Mouse (Mus musculus): ENCODE data around the gene Uhmk1. TPM values are rescaled to one million over a fixed set of nuclear protein-coding genes. Genes with fewer than 3 reads are reported as not detected.

Uhmk1 gene
- total and polyA plus RNA-seq, 3 experiments = 19.5 to 43.9 (median 28.9) TPM

GRCm38 (mm10) chr1:170167781-170168180 lies 47.4 kb downstream of the Uhmk1 start (continued):
- TF ChIP-seq MYC (IDR thresholded peaks at IDR 0.05; ENCODE audit: low read depth, low read length) (peak; percentile 50; the same call in 1 of the 2 replicates), TCF12 (IDR thresholded peaks at IDR 0.05; ENCODE audit: low read depth, low read length) (peak; percentile 61)

- Histone ChIP-seq H3K27ac (ENCODE audit: control insufficient read depth, low read depth, low read length) (peak overlapping the region; percentile 67), H3K36me3 (ENCODE audit: control insufficient read depth in 1 of 2, insufficient read depth in 2 of 2, low read length in 2 of 2) (peaks cover 37 to 66% of the 10 kb centered on the region in 2 experiments), H3K4me1 (ENCODE audit: control insufficient read depth in 1 of 2, insufficient read depth in 2 of 2, low read length in 2 of 2) (peaks cover 41 to 46% of the 10 kb centered on the region in 2 experiments), H3K79me2 (ENCODE audit: control insufficient read depth, insufficient read depth, low read length, poor library complexity) (peaks cover 14% of the 10 kb centered on the region), H3K9me3 (replicated peaks; ENCODE audit: insufficient read depth, low read length) (no peaks in the 10 kb centered on the region), H3K4me3 (ENCODE audit: control insufficient read depth in 1 of 2, insufficient read depth in 1 of 2, low read depth in 2 of 2, low read length in 2 of 2) (no peak overlapping the region), H3K27me3 (ENCODE audit: control insufficient read depth in 1 of 2, insufficient read depth in 2 of 2, low read length in 2 of 2) (no peaks in the 10 kb centered on the region), H3K9ac (ENCODE audit: control insufficient read depth, low read depth, low read length, poor library complexity, severe bottlenecking) (no peak overlapping the region; the same call in 1 of the 2 replicates)
- peak; percentile 40 for DNase-seq (ENCODE audit: low read depth, low spot score)
- no peak for TF ChIP-seq USF1 (IDR thresholded peaks at IDR 0.05; ENCODE audit: low read depth, low read length)
- no peak for TF ChIP-seq RCOR1 (IDR thresholded peaks at IDR 0.05; ENCODE audit: low read depth, low read length)
- no peak for TF ChIP-seq HCFC1 (IDR thresholded peaks at IDR 0.05; ENCODE audit: low read depth, low read length)
Observed at GRCm38 (mm10) chr1:170164913-170165312, 50.3 kb downstream of the Uhmk1 start.

GRCm38 (mm10) chr1:170164053-170164614 lies 51.1 kb downstream of the Uhmk1 start:
- H3K27me3 ChIP-seq (ENCODE audit: control insufficient read depth in 1 of 2, insufficient read depth in 2 of 2, low read length in 2 of 2) = no peaks in the 10 kb centered on the region
- DNase-seq (ENCODE audit: low read depth, low spot score) = no peak
- H3K9ac ChIP-seq (ENCODE audit: control insufficient read depth, low read depth, low read length, poor library complexity, severe bottlenecking) = peak overlapping the region; percentile 38
- TF ChIP-seq SMC3 (IDR thresholded peaks at IDR 0.05; ENCODE audit: low read depth, low read length) = no peak
- TF ChIP-seq RAD21 (IDR thresholded peaks at IDR 0.05; ENCODE audit: low read depth, low read length) = no peak
- TF ChIP-seq MYC (IDR thresholded peaks at IDR 0.05; ENCODE audit: low read depth, low read length) = no peak
- no peak for TF ChIP-seq SIN3A (IDR thresholded peaks at IDR 0.05; ENCODE audit: low read length)
- TF ChIP-seq MAZ (IDR thresholded peaks at IDR 0.05; ENCODE audit: low read depth, low read length) = no peak
- no peak for TF ChIP-seq ZNF384 (IDR thresholded peaks at IDR 0.05; ENCODE audit: low read depth, low read length)
- no peak for TF ChIP-seq GABPA (IDR thresholded peaks at IDR 0.05; ENCODE audit: low read depth, low read length)
- no peak for TF ChIP-seq ETS1 (IDR thresholded peaks at IDR 0.05; ENCODE audit: low read depth, low read length)
- no peak for TF ChIP-seq MYB (IDR thresholded peaks at IDR 0.05; ENCODE audit: low read depth, low read length)
- H3K4me3 ChIP-seq (ENCODE audit: control insufficient read depth in 1 of 2, insufficient read depth in 1 of 2, low read depth in 2 of 2, low read length in 2 of 2) = no peak overlapping the region
- H3K9me3 ChIP-seq (replicated peaks; ENCODE audit: insufficient read depth, low read length) = no peaks in the 10 kb centered on the region
- H3K36me3 ChIP-seq (ENCODE audit: control insufficient read depth in 1 of 2, insufficient read depth in 2 of 2, low read length in 2 of 2) = peaks cover 45 to 63% of the 10 kb centered on the region in 2 experiments
- peaks cover 11% of the 10 kb centered on the region for H3K79me2 ChIP-seq (ENCODE audit: control insufficient read depth, insufficient read depth, low read length, poor library complexity)
- peak overlapping the region; percentile 98 for H3K27ac ChIP-seq (ENCODE audit: control insufficient read depth, low read depth, low read length)
- peaks cover 38 to 46% of the 10 kb centered on the region in 2 experiments for H3K4me1 ChIP-seq (ENCODE audit: control insufficient read depth in 1 of 2, insufficient read depth in 2 of 2, low read length in 2 of 2)
